Mouse (Mus musculus) MEL (cell line): ENCODE data around the gene Poldip3.
"Not testable (repeated sequence)": the region's sequence is repeated elsewhere in the genome, so short reads cannot be mapped to it uniquely, and the experiment has no call there.

Source experiments
- EP300 ChIP-seq, 2 experiments: IDR thresholded peaks; 2 replicates each; pipeline ENCODE4 v1.6.1; 2011; ENCODE audit warnings: improper control_type of control experiment in 2 of 2, low read length in 2 of 2, low read depth in 1 of 2, mild to moderate bottlenecking in 1 of 2
- NELFE ChIP-seq: IDR thresholded peaks from 2 replicates; pipeline ENCODE4 v1.6.1; 2011; ENCODE audit warnings: low read depth, low read length, improper control_type of control experiment
- POLR2AphosphoS2 ChIP-seq: IDR thresholded peaks from 2 replicates; pipeline ENCODE4 v1.6.1; 2011; ENCODE audit warnings: low read length, improper control_type of control experiment

DNA sequence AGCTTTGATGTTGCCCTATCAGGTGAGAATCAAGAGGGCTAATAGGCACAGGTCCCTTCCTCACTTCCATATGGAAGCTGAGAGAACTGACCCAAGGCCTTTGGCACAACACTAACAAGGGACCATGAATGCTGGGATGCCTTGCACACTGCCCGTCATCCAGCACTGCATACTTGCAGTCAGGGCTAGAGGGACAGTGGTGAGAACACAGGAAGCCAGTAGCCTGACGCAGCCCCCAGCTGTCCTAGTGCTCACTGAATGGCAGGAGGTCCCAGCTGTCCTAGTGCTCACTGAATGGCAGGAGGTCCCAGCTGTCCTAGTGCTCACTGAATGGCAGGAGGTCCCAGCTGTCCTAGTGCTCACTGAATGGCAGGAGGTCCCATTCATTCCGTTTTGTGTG, 22.1 kb downstream of the Poldip3 start:
- not testable (repeated sequence) for TF ChIP-seq NELFE; EP300 (IDR thresholded peaks at IDR 0.05; ENCODE audit: low read depth in 1 of 2, low read length in 2 of 2); POLR2AphosphoS2
